Mouse (Mus musculus) liver, embryonic 14.5 days (tissue): ENCODE measurements around the gene Hmcn1. TPM values are rescaled to one million over a fixed set of nuclear protein-coding genes. Genes with fewer than 3 reads are reported as not detected.
A peak's percentile ranks its signal among the peaks of the same experiment; 100 is the strongest.

ENCODE experiments used
- ATAC-seq: fragments of 200-750 bp; cut with Nextera tagmentation; 2 replicates; pipeline ENCODE4 v1.8.0; 2017; ENCODE audit warnings: moderate number of reproducible peaks, mild to moderate bottlenecking, moderate library complexity; ENCODE audit not compliant: insufficient read depth
- DNase-seq, 3 experiments: peaks; one replicate each; pipeline ENCODE4 v3.0.0-alpha.2; 2012 to 2013; ENCODE audit warnings: low read depth in 3 of 3, low spot score in 3 of 3
- H3K27ac ChIP-seq: fragments of 300-500 bp; sonication (generic); 2 replicates; pipeline ENCODE4 v1.5.1; 2014; ENCODE audit warnings: moderate library complexity, mild to moderate bottlenecking, control low read depth, inconsistent platforms
- H3K27me3 ChIP-seq: fragments of 300-500 bp; sonication (generic); 2 replicates; pipeline ENCODE4 v1.6.1; 2014; ENCODE audit warnings: mild to moderate bottlenecking, low read length, moderate library complexity; ENCODE audit not compliant: control insufficient read depth, insufficient read depth
- H3K36me3 ChIP-seq: fragments of 300-500 bp; sonication (generic); replicated peaks from 2 replicates; pipeline ENCODE4 v1.6.1; 2014; ENCODE audit warnings: low read depth; ENCODE audit not compliant: control insufficient read depth, insufficient read depth
- H3K4me1 ChIP-seq, 2 experiments: fragments of 200-500 bp in 1 of 2; fragments of 300-500 bp in 1 of 2; sonication (generic) in 1 of 2; replicated peaks; 2 replicates each; pipeline ENCODE4 v1.6.1; 2012 to 2014; ENCODE audit warnings: antibody characterized with exemption in 1 of 2, inconsistent platforms in 1 of 2, low read length in 1 of 2; ENCODE audit not compliant: control insufficient read depth in 2 of 2, insufficient read depth in 2 of 2
- H3K4me2 ChIP-seq: fragments of 300-500 bp; sonication (generic); 2 replicates; pipeline ENCODE4 v1.6.1; 2014; ENCODE audit warnings: low read depth, mild to moderate bottlenecking, control low read depth, moderate library complexity
- H3K4me3 ChIP-seq, 2 experiments: fragments of 200-500 bp in 1 of 2; fragments of 300-500 bp in 1 of 2; sonication (generic) in 1 of 2; 2 replicates each; pipeline ENCODE4 v1.5.1; 2012 to 2014; ENCODE audit warnings: low read depth in 2 of 2, low read length in 2 of 2, mild to moderate bottlenecking in 2 of 2, control low read depth in 1 of 2, inconsistent platforms in 1 of 2, moderate library complexity in 1 of 2; ENCODE audit not compliant: insufficient read depth in 1 of 2
- H3K9ac ChIP-seq: fragments of 300-500 bp; sonication (generic); replicated peaks from 2 replicates; pipeline ENCODE4 v1.6.1; 2014; ENCODE audit warnings: mild to moderate bottlenecking, control low read depth, moderate library complexity
- H3K9me3 ChIP-seq: fragments of 300-500 bp; sonication (generic); 2 replicates; pipeline ENCODE4 v1.6.1; 2016; ENCODE audit warnings: low read length, mixed read lengths; ENCODE audit not compliant: control insufficient read depth
- CTCF ChIP-seq: IDR thresholded peaks from 2 replicates; pipeline ENCODE4 v1.5.1; 2016; ENCODE audit warnings: antibody characterized with exemption, low read depth, control low read depth
- EP300 ChIP-seq: IDR thresholded peaks from 2 replicates; pipeline ENCODE4 v1.6.1; 2016; ENCODE audit warnings: antibody characterized with exemption, low read depth
- WGBS: fragments of 180-500 bp; shearing (Covaris S2); extraction: QIAGEN DNeasy Blood & Tissue Kit; methylation state at CpG from one replicate; pipeline ENCODE4 v1.1.7; 2014; ENCODE audit not compliant: insufficient replicate concordance; 5-methylcytosine and 5-hydroxymethylcytosine counted together
- polyA plus RNA-seq, 2 experiments: library from polyadenylated mRNA; depleted of rRNA in 1 of 2; stranded (reverse) in 1 of 2; unstranded in 1 of 2; fragments of >200 nt; fragmentation: Nextera tagmentation in 1 of 2; extraction: Ambion mirVana in 1 of 2; gene quantifications; 2 replicates each; pipeline versions ENCODE4 v1.2.1 to v1.2.3; 2012 to 2014

Hmcn1 gene
- polyA plus RNA-seq, 2 experiments: 2.3 to 3.3 TPM

DNA sequence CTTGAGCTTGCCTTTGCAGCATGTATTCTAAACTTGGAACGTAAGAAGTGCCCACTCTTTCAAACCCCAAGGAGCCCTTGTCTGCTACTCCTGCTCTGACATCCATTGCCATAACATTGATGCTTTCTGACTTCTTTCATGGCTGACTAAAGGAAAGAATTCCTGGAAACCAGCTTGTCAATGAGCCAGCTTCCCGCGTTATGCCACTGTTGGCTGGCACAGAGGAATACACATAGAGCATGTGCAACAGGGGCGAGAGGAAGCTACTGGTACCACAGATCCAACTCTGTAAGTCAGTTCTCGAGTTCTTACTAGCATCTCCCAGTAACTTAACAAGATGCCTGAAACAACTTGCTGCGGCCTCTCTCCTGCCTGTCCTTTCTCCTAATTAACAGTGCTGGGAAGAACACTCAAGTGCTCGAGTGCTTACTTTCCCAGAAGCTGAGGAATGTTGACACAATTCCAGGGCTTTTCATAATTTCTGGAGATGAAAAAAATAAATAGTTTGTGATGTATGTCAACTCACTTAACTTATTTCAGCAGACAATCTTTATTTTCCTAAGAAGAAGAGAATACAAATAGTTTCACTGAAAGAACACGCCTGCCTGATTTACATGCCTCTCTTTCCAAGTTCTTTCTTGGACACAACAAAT is 192.5 kb downstream of the Hmcn1 start:
- 63% methylated on average over 8 of the region's 8 CpGs for WGBS
- no peak for DNase-seq

DNA sequence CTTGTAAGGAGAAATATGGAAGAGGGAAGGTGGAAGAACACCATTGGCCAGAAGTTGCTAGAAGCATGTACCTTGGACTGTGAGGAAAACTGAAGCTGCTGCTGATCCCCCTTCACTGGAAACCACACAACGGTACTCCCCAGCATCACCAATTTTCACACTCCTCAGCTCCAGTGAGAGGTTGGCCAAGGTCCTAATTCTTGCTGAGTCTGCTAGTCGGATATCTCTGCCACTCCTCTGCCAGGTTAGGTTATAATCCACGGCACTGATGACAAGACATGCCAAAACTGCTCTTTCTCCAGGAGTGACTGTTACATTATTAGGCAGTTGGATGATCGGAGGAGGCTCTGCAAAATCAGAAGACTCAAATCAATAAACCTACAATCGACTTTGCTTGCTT is 194.6 kb downstream of the Hmcn1 start:
- no peak overlapping the region for H3K4me3 ChIP-seq
- H3K9me3 ChIP-seq: no peaks in the 10 kb centered on the region
- ATAC-seq: no peak
- no peak for DNase-seq
- no peak overlapping the region for H3K27ac ChIP-seq
- TF ChIP-seq EP300 (no peak), CTCF (no peak)
- H3K36me3 ChIP-seq: no peaks in the 10 kb centered on the region
- WGBS: 57% methylated on average over 5 of the region's 5 CpGs
- H3K9ac ChIP-seq: no peak overlapping the region
- H3K27me3 ChIP-seq: no peaks in the 10 kb centered on the region
- no peaks in the 10 kb centered on the region for H3K4me1 ChIP-seq
- no peak overlapping the region for H3K4me2 ChIP-seq

More for the DNA sequence above, 192.5 kb downstream of the Hmcn1 start:
- Histone ChIP-seq H3K4me3 (no peak overlapping the region), H3K4me2 (no peak overlapping the region), H3K36me3 (no peaks in the 10 kb centered on the region), H3K9ac (no peak overlapping the region), H3K9me3 (no peaks in the 10 kb centered on the region), H3K27me3 (no peaks in the 10 kb centered on the region), H3K27ac (no peak overlapping the region), H3K4me1 (no peaks in the 10 kb centered on the region)
- no peak for ATAC-seq
- TF ChIP-seq EP300 (no peak), CTCF (no peak)

DNA sequence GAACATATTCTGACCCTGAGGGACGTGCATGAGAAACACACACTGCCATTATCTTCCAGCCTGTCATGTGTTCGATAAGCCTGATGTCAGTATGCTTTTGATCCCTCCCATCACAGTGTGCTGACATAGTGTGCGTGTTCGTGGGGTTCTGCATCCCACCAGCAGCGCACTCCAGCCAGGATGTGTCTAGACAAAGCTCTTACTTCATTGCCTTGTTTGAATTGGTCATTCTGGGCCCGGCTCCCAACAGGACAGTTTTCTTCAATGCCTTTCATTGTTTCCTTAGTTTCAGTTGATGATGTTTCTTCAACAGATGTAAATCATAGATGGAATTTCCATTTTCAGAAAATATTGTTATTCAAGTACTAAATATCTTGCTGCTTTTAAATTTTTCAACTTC is 206.5 kb downstream of the Hmcn1 start:
- Histone ChIP-seq H3K9ac (no peak overlapping the region), H3K4me3 (no peak overlapping the region), H3K4me1 (no peaks in the 10 kb centered on the region), H3K4me2 (no peak overlapping the region), H3K36me3 (no peaks in the 10 kb centered on the region), H3K9me3 (no peaks in the 10 kb centered on the region), H3K27me3 (no peaks in the 10 kb centered on the region), H3K27ac (no peak overlapping the region)
- ATAC-seq (no peak), DNase-seq (no peak)
- 65% methylated on average over 6 of the region's 6 CpGs for WGBS
- TF ChIP-seq EP300 (no peak), CTCF (no peak)

DNA sequence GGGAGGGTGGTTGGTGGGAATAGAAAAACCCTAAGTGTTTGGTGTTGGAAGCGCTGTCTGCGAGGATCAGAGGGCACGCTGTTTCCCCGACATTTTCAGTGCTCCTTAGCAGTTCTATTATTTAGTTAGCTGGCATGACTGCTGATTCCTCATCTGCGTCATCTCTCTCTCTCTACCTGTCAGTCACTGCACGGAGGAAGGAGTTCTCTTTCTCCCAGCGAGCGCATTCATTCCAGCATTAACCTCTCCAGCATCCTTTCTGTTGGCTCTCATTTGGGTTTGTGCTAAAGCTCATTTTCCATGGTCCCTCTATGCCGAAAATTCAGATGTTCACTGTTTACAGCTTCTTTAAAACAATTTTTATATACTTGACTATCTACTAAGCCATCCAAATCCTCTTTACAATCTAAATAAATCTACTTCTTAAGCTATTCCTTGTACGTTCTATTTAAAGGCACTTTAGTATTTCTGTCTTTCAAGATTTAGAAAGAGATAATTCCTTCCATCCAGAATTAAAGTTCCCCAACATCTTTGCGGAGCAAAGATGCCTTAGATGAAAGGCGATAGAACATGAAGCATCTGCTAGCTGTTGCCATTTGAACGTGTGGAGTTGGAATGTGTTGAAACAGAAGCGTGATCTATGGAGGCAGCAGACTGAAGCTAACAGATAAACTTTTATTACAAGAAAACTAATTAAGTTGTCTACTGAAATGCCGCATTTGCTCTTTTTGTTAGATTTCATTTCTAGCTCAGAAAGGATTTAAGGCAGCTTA is 210.0 kb downstream of the Hmcn1 start:
- no peak overlapping the region for H3K4me3 ChIP-seq
- TF ChIP-seq EP300: no peak
- TF ChIP-seq CTCF: no peak
- 71% methylated on average over 15 of the region's 15 CpGs for WGBS
- no peaks in the 10 kb centered on the region for H3K9me3 ChIP-seq
- no peak overlapping the region for H3K4me2 ChIP-seq
- H3K27me3 ChIP-seq: no peaks in the 10 kb centered on the region
- DNase-seq: no peak
- H3K4me1 ChIP-seq: no peaks in the 10 kb centered on the region
- no peak for ATAC-seq
- H3K9ac ChIP-seq: no peak overlapping the region
- H3K27ac ChIP-seq: no peak overlapping the region
- H3K36me3 ChIP-seq: no peaks in the 10 kb centered on the region

DNA sequence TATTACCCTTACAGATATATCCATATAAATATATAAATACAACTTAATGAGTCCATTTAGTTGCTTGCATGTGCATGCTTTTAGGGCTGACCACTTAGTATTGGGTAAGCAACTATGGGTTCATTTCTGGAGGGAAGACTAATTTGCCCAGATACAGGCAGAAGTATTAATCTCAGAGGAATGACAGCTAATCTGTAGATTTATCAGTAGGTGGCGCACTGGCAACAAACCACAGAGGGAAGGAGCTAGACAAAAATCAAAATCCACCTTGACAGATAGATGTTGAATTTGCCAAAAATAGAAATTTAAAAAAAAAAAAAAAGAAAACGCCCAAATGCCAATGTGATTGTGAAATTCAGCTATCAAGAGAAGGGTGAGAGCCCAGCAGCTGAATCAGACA is 213.3 kb downstream of the Hmcn1 start:
- DNase-seq (no peak), ATAC-seq (no peak)
- Histone ChIP-seq H3K9ac (no peak overlapping the region), H3K27ac (no peak overlapping the region), H3K4me2 (no peak overlapping the region), H3K4me1 (no peaks in the 10 kb centered on the region), H3K36me3 (no peaks in the 10 kb centered on the region), H3K9me3 (no peaks in the 10 kb centered on the region), H3K27me3 (no peaks in the 10 kb centered on the region), H3K4me3 (no peak overlapping the region)
- TF ChIP-seq EP300 (no peak), CTCF (0 out of 2 replicates have a peak, but pooled peaks have one; percentile 6)
- WGBS: 11% methylated on average over 2 of the region's 2 CpGs
